Mouse (Mus musculus) kidney, postnatal 14 days (tissue): ENCODE measurements around the gene Rsbn1.

ENCODE experiments used
- DNase-seq: peaks from one replicate; pipeline ENCODE4 v3.0.0; 2022; ENCODE audit warnings: mixed read lengths

Rsbn1 gene

DNA sequence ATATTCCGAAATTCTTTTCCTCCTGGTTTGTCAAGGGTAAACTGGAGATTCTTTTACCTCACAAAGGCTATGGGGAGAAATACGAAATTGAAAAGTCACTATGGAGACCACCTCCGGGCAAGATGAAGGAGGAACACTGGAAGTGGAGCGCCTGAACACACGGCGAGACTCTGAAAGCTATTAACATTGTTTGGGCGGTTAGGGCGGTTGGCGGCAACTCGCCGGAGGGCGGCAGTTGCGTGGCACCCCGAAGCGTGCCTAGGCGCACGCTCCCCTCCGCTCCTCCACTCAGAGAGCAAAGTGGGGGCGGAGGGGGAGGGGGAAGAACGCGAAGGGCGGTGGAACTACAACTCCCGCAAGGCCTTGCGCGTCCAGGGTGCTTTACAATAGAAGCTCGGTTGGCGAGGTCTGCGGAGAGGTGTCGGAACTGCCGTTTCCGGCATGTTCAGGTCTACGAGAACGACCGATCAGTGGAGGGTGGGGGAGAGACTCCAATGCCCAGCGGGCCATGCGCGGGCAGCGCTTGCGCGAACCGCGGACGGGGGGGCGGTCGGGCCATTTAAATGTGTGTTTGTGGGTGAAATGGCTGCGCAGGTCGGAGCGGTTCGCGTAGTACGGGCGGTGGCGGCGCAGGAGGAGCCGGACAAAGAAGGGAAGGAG, at the start of gene Rsbn1:
Rsbn1 (plus strand) TSS at position 111 of the 660 bp plus-strand sequence.
- DNase-seq = peak; percentile 98

DNA sequence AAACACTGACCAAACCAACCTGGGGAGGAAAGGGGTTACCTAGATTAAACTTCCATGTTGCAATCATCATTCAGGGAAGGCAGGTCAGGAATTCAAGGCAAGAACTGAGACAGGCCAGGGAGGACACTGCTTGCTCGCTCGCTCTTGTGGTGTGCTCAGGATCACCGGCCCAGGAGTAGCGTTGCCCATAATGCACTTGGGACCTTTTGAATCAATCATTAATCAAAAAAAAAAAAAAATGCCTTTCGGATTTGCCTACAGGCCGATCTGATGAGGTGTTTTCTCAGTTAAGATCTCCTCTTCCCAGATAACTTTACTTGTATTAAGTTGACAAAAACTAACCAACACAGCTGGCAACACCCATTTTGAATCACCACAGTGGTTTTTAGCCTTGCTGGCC, 49.7 kb upstream of the Rsbn1 start:
- no peak for DNase-seq

GRCm38 (mm10) chr3:103867424-103867971, 46.4 kb upstream of the Rsbn1 start:
- no peak for DNase-seq

DNA sequence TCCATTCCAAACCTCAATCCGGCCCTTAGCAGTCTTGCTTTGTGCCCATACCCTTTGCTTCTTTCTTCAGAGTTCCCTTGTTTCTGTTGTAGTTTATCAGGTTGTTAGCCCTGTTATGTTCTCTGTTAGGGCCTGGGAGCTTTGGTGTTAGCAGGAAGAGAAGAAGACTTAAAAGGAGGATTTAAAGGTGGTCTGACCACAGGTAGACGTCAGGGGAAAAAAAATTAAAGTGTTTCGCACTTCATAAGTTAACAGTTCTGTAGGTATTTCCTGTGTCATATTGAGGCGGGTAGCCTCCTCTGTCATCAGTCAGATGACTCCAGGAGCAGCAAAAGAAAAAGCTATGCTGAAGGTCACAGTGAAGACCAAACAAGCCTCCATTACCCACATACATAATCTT, 45.9 kb upstream of the Rsbn1 start:
- DNase-seq = no peak

DNA sequence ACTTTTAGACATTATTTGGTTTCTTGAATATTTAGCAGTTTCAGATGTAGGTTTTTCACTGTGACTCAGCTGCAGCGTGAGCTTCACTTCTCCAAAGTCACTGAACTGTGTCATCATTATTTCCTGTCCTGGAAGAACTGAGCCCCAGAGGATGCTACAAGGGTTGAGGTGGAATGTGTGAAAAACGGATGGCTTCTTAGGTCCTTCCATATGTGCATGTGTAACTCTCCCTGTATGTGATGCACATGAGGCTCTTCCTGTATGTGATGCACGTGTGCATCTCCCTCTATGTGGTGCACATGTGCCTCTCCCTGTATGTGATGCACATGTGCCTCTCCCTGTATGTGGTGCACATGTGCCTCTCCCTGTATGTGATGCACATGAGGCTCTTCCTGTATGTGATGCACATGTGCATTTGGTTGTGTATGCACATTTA, 41.2 kb upstream of the Rsbn1 start:
- DNase-seq = no peak

- DNase-seq = no peak
These were observed 39.6 kb upstream of the Rsbn1 start for GRCm38 (mm10) chr3:103874329-103874728.

GRCm38 (mm10) chr3:103885946-103886345, 28.0 kb upstream of the Rsbn1 start:
- DNase-seq = no peak

GRCm38 (mm10) chr3:103887581-103887980, 26.3 kb upstream of the Rsbn1 start:
- DNase-seq = peak; percentile 64

DNA sequence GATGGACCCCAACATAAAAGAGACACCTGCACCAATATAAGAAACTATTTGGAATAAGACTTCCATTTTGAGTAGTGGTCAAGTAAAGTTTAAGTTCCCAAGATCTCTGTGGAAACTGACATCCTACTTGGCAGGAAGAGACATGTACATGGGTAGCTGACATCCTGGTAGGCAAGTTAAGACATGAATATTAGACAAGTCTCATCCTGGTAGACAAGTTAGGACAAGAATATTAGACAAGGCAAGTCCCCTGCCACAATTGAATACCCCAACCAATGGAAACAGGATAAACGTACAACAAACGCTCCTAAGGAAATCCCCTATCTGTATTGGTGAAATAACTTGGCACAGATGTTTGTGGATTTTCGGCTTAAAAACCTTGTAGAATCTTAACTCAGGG, 20.5 kb upstream of the Rsbn1 start:
- no peak for DNase-seq

DNA sequence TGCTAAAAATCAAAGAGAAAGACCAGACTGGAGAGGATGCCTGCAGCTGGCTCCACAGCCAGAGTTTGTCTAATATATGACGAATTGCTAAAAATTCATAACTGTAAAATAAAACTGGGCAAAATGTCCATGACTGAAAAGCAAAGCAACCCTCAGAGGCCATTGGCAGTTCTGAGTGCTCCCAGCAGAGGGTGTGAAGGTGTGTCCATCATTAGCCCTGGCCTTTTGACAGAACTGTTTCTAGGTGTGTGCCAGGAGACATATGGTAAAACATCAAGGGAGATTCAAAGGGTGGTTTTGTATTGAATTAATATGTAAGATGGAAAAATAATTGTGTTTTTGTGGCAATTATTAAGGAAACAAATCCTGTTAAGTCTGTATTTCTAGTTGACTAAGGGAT, 9.2 kb upstream of the Rsbn1 start:
- DNase-seq = no peak

- no peak for DNase-seq
These were observed 6.4 kb upstream of the Rsbn1 start for GRCm38 (mm10) chr3:103907335-103908030.

GRCm38 (mm10) chr3:103908781-103909180, 5.1 kb upstream of the Rsbn1 start:
- no peak for DNase-seq

DNA sequence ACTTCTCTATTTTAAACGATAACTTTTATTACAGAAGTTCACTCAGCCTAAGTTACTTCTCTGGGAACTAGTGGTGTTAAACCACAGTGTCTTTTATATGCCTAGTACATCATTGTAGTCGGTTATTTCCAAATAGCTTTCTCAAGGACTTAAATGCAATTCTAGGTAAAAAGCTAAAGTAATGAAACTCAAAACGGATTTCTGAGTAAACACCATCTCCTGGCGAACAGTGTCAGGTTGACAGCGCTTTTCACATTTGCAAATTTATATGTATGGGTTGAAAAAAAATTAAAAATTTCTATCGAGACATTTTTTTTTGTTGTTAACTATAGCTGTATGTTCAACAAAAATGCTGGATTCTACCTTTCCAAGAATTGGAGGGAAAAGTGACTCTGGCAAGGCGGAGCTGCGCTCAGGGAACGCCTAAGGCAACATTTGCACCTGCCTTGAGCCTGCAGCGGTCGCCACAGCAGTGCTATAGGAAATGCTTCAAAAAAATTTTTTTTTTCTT, 414 bp upstream of the Rsbn1 start:
- peak; percentile 36 for DNase-seq

DNA sequence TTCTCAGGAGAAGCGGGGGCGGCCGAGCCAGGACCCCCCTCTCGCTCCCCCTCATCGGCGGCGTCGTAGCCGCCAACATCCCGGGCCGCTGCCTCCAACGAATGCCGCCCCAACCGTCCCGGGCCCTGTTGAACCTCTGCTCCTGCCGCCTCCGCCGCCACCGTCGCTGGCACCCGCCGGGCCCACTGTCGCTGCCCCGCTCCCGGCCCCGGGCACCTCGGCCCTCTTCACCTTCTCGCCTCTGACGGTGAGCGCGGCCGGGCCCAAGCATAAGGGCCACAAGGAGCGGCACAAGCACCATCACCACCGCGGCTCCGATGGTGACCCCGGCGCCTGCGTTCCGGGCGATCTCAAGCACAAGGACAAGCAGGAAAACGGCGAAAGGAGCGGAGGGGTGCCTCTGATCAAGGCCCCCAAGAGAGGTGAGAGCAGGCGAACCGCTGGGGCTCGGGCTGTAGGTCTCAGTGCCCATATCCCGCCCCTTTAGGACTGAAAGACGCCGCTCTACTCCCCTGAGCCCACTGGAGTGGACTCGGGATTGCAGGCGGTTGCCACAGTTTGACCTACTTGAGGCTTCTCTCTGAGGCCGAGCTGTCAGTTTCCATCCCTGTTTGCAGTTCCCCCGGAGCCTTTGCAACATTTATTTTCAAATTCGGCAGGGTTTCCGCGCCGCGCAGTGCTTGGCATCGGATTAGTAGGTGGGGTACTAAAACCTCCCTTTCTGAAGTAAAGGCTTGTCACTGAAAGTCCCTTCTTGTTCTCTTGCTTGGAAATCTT, 1.0 kb downstream of the Rsbn1 start:
- DNase-seq = no peak

GRCm38 (mm10) chr3:103915509-103915896, 1.6 kb downstream of the Rsbn1 start:
- no peak for DNase-seq

GRCm38 (mm10) chr3:103916205-103916838, 2.4 kb downstream of the Rsbn1 start:
- DNase-seq = no peak

DNA sequence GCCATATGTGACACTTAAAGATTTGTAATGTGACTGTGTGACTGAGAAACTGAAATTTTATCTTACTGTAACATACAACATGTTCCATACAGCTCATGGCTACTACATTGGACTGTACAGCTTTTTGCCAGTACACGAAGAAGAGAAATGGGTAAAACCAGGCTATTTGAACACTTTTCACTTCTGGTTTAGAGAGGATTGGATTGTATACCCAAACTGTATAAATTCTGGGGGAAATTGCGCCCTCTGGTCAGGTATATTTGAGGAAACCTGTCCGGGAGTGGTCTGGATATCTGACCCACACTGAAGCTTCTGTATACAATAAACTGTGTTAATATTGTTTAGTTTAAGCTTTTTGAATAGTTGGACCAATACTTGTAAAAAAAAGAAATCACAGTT, 2.9 kb downstream of the Rsbn1 start:
- DNase-seq = no peak

GRCm38 (mm10) chr3:103920094-103920493, 6.2 kb downstream of the Rsbn1 start:
- DNase-seq = no peak

DNA sequence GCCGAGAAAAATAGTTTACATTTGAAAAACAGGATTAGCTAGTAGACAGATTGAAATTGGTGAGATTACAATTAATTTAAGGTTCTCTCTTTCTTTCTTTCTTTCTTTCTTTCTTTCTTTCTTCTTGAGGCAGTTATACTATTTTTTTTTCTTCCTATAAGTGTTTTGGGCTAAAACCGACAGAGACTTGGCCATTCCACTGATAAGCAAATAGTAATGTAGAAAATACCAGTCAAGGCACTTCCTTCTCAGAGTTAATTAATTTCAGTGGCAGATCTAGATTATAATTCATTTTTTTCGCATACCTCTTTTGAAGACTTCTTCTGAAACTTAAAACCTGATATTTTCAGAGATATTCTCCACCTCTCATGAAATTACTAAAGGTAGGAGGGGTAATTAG, 11.4 kb downstream of the Rsbn1 start:
- DNase-seq = no peak

DNA sequence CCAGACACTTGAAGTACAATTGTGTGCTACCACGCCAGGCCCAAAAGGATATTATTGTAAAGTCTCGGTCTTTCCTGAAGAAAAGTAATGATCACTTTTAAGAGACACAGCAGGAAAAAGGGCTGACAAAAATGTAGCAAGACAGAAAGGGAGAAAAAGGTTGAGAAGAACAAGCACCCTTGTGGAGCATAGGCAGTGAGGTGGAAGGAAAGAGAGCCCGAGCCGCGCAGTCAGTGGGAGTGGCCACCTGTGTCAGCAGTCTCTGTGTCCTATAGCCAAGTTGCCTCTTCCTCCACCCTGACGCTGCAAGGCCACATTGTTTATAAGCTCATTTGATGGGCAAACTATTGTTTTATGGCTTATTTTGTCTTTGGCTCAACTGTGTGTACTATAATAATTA, 13.6 kb downstream of the Rsbn1 start:
- peak; percentile 17 for DNase-seq

- no peak for DNase-seq
These were observed 31.1 kb downstream of the Rsbn1 start for GRCm38 (mm10) chr3:103944794-103945562.

DNA sequence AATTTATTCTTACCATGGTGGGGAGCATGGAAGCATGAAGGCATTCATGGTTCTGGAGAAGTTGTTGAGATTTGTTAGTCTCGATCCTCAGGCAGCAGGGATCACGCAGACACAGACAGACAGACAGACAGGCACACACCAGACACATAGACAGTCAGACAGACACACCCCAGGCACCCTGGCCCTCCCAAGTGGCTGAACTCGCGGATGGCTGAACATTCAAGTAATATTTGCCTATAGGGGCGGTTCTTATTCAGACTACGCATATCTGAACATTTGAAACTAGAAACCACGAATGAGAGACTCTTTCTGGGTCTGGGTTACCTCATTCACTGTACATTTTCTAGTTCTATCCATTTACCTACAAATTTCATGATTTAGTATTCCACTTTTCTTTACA, 34.7 kb downstream of the Rsbn1 start:
- DNase-seq = no peak
